Mouse (Mus musculus) gastrocnemius, postnatal 4 days (tissue): ENCODE data around the gene Cep152. TPM values are rescaled to one million over a fixed set of nuclear protein-coding genes. Genes with fewer than 3 reads are reported as not detected.

Source experiments
- DNase-seq, 2 experiments: peaks; one replicate each; pipeline ENCODE4 v3.0.0; 2021 to 2022; ENCODE audit warnings: low spot score in 2 of 2, mixed read lengths in 2 of 2
- total RNA-seq, 2 experiments: library from RNA; stranded (reverse); gene quantifications; 2 replicates each; pipeline ENCODE4 v1.2.3; 2021

Cep152 gene
- total RNA-seq, 2 experiments from 2014 or later = 3.5 to 4.4 TPM

- DNase-seq = no peak
These were observed 3.6 kb upstream of the Cep152 start for GRCm38 (mm10) chr2:125628487-125628886.

- no peak for DNase-seq
These were observed 1.6 kb upstream of the Cep152 start for GRCm38 (mm10) chr2:125626536-125626935.

GRCm38 (mm10) chr2:125624127-125624685 lies 707 bp downstream of the Cep152 start:
- DNase-seq = no peak

GRCm38 (mm10) chr2:125623211-125623610 lies 1.7 kb downstream of the Cep152 start:
- DNase-seq = no peak

- no peak for DNase-seq
These were observed 4.6 kb downstream of the Cep152 start for GRCm38 (mm10) chr2:125620213-125620907.

GRCm38 (mm10) chr2:125615858-125616424 lies 9.0 kb downstream of the Cep152 start:
- DNase-seq = no peak

GRCm38 (mm10) chr2:125615440-125615839 lies 9.5 kb downstream of the Cep152 start:
- DNase-seq = no peak

GRCm38 (mm10) chr2:125606220-125606845 lies 18.6 kb downstream of the Cep152 start:
- DNase-seq = peak in 1 of 2 experiments; percentile 48

GRCm38 (mm10) chr2:125604646-125605045 lies 20.3 kb downstream of the Cep152 start:
- DNase-seq = peak; percentile 49 to 70

- DNase-seq = no peak
These were observed 21.9 kb downstream of the Cep152 start for GRCm38 (mm10) chr2:125602970-125603369.

GRCm38 (mm10) chr2:125598958-125599357 lies 26.0 kb downstream of the Cep152 start:
- DNase-seq = no peak

GRCm38 (mm10) chr2:125598251-125598650 lies 26.7 kb downstream of the Cep152 start:
- DNase-seq = no peak

GRCm38 (mm10) chr2:125594786-125595185 lies 30.1 kb downstream of the Cep152 start:
- no peak for DNase-seq

- DNase-seq = no peak
These were observed 30.8 kb downstream of the Cep152 start for GRCm38 (mm10) chr2:125594072-125594471.

- no peak for DNase-seq
These were observed 33.0 kb downstream of the Cep152 start for GRCm38 (mm10) chr2:125591895-125592294.

- no peak for DNase-seq
These were observed 35.6 kb downstream of the Cep152 start for GRCm38 (mm10) chr2:125589287-125589686.

- DNase-seq = no peak
These were observed 43.8 kb downstream of the Cep152 start for GRCm38 (mm10) chr2:125581081-125581480.

- no peak for DNase-seq
These were observed 47.2 kb downstream of the Cep152 start for GRCm38 (mm10) chr2:125577670-125578069.

GRCm38 (mm10) chr2:125576498-125576897 lies 48.4 kb downstream of the Cep152 start:
- DNase-seq = no peak

GRCm38 (mm10) chr2:125575766-125576165 lies 49.1 kb downstream of the Cep152 start:
- no peak for DNase-seq

GRCm38 (mm10) chr2:125563884-125564283 lies 61.0 kb downstream of the Cep152 start:
- no peak for DNase-seq

GRCm38 (mm10) chr2:125562407-125562806 lies 62.5 kb downstream of the Cep152 start:
- no peak for DNase-seq
